Comparison of ENCODE assay signal across 8 mouse cellular contexts in genomic region chr11:4134400-4134799, GRCm38 (mm10). TPM values are rescaled to one million over a fixed set of nuclear protein-coding genes. Genes with fewer than 3 reads are reported as not detected.
DNase-seq lines count a peak whose midpoint lies in the region; ATAC-seq and TF ChIP-seq lines count a peak whose summit lies in the region.

No protein-coding gene starts in this region.

- TF ChIP-seq CTCF in CH12.LX (conservative IDR thresholded peaks at IDR 0.05 in 1 of 2, IDR thresholded peaks at IDR 0.05 in 1 of 2; ENCODE audit: low read depth in 2 of 2, low read length in 2 of 2): no peak

- H3K79me2 ChIP-seq in CH12.LX (replicated peaks; ENCODE audit: control insufficient read depth, extremely low read depth, insufficient read depth, poor library complexity, severe bottlenecking): peaks cover 20% of the 10 kb centered on the region

- H3K4me2 ChIP-seq in heart, embryonic 12.5 days: peak overlapping the region; percentile 20; the same call in 1 of the 2 replicates
- H3K4me2 ChIP-seq in CH12.LX (ENCODE audit: insufficient read depth, low read depth, poor library complexity, severe bottlenecking): peak overlapping the region; percentile 80
- H3K4me2 ChIP-seq in forebrain, embryonic 15.5 days (replicated peaks): 0 out of 2 replicates have a peak overlapping the region, but pooled peaks have one; percentile 18

- H3K4me1 ChIP-seq in heart, embryonic 12.5 days (replicated peaks): peaks cover 12% of the 10 kb centered on the region
- peaks cover 23 to 46% of the 10 kb centered on the region in 2 experiments for H3K4me1 ChIP-seq in CH12.LX (ENCODE audit: control insufficient read depth in 1 of 2, insufficient read depth in 2 of 2)
- H3K4me1 ChIP-seq in forebrain, embryonic 15.5 days: peaks cover 27% of the 10 kb centered on the region
- peaks cover 27% of the 10 kb centered on the region for H3K4me1 ChIP-seq in midbrain, embryonic 10.5 days

- ATAC-seq in heart, embryonic 12.5 days (ENCODE audit: insufficient number of reproducible peaks, low FRiP score): no peak
- no peak for ATAC-seq in forebrain, embryonic 15.5 days (replicated peaks)

- no peak for TF ChIP-seq POLR2A in CH12.LX (IDR thresholded peaks at IDR 0.05; ENCODE audit: low read depth, low read length)

- in situ Hi-C loops in CH12.LX (cut with MboI; ENCODE audit: low pct_ligation_motif_present, low pct_unique_long_range_greater_than_20kb, low sequenced_read_pairs): no loop called here

- dilution Hi-C loops in CH12.LX (cut with MboI; ENCODE audit: extremely low pct_ligation_motif_present, extremely low pct_unique_long_range_greater_than_20kb, low sequenced_read_pairs): no loop called here

- 0 out of 2 replicates have a peak, but pooled peaks cover 4% of the 10 kb centered on the region for H3K9me3 ChIP-seq in heart, embryonic 12.5 days (replicated peaks)
- peaks cover 4% of the 10 kb centered on the region for H3K9me3 ChIP-seq in CH12.LX (replicated peaks; ENCODE audit: low read length)
- H3K9me3 ChIP-seq in forebrain, embryonic 15.5 days: no peaks in the 10 kb centered on the region
- peaks cover 5% of the 10 kb centered on the region; the same call in 1 of the 2 replicates for H3K9me3 ChIP-seq in midbrain, embryonic 10.5 days (replicated peaks)

- no peak overlapping the region for H3K27ac ChIP-seq in heart, embryonic 12.5 days (ENCODE audit: poor library complexity, severe bottlenecking)
- no peak overlapping the region for H3K27ac ChIP-seq in CH12.LX (ENCODE audit: insufficient read depth, low read depth)
- H3K27ac ChIP-seq in forebrain, embryonic 15.5 days (replicated peaks): no peak overlapping the region
- no peak overlapping the region for H3K27ac ChIP-seq in midbrain, embryonic 10.5 days (replicated peaks)

- 54% methylated on average over 6 of the region's 6 CpGs for WGBS in heart, embryonic 12.5 days
- 59% methylated on average over 6 of the region's 6 CpGs for WGBS in forebrain, embryonic 15.5 days
- WGBS in midbrain, embryonic 10.5 days: 63% methylated on average over 6 of the region's 6 CpGs

- intact Hi-C loops in heart, postnatal 14 days (cut with DNase I): loop anchor here (1.0 to 2.0 kb wide), 2 partner anchors 86 to 288 kb away; no protein-coding TSS in a partner anchor

- H3K36me3 ChIP-seq in heart, embryonic 12.5 days: peaks cover 17% of the 10 kb centered on the region
- peaks cover 6 to 21% of the 10 kb centered on the region in 2 experiments for H3K36me3 ChIP-seq in CH12.LX (replicated peaks in 1 of 2; ENCODE audit: control insufficient read depth in 1 of 2, insufficient read depth in 1 of 2, low read length in 1 of 2)
- peaks cover 7% of the 10 kb centered on the region; the same call in 1 of the 2 replicates for H3K36me3 ChIP-seq in forebrain, embryonic 15.5 days
- H3K36me3 ChIP-seq in midbrain, embryonic 10.5 days: peaks cover 24% of the 10 kb centered on the region

- peak overlapping the region; percentile 7; the same call in 1 of the 2 replicates for H3K9ac ChIP-seq in heart, embryonic 12.5 days
- no peak overlapping the region for H3K9ac ChIP-seq in CH12.LX (ENCODE audit: insufficient read depth, low read depth)
- H3K9ac ChIP-seq in forebrain, embryonic 15.5 days (replicated peaks): 0 out of 2 replicates have a peak overlapping the region, but pooled peaks have one; percentile 99

- H3K4me3 ChIP-seq in heart, embryonic 12.5 days: 0 out of 2 replicates have a peak overlapping the region, but pooled peaks have one; percentile 89
- H3K4me3 ChIP-seq in CH12.LX (replicated peaks in 1 of 3; ENCODE audit: low read depth in 2 of 3, low read length in 2 of 3, poor library complexity in 1 of 3): peak overlapping the region; percentile 11 to 36 (median 34)
- H3K4me3 ChIP-seq in forebrain, embryonic 15.5 days: peak overlapping the region; percentile 96; the same call in 1 of the 2 replicates
- H3K4me3 ChIP-seq in midbrain, embryonic 10.5 days: peak overlapping the region; percentile 83; the same call in 1 of the 2 replicates

- no peak for DNase-seq in heart, postnatal 14 days
- no peak for DNase-seq in CH12.LX (ENCODE audit: extremely low read depth)
- DNase-seq in midbrain, embryonic 10.5 days (ENCODE audit: low spot score): no peak
- DNase-seq in natural killer cell, adult 2 months (ENCODE audit: low spot score in 2 of 2): no peak
- no peak for DNase-seq in cerebellum, postnatal 36 days
- no peak for DNase-seq in urinary bladder, adult 2 months (ENCODE audit: low spot score)

- TF ChIP-seq RAD21 in CH12.LX (IDR thresholded peaks at IDR 0.05; ENCODE audit: low read depth, low read length): no peak

- no peak; the same call in 1 of the 2 replicates for TF ChIP-seq EP300 in CH12.LX (IDR thresholded peaks at IDR 0.05; ENCODE audit: low read length)

- no peaks in the 10 kb centered on the region for H3K27me3 ChIP-seq in heart, embryonic 12.5 days (replicated peaks)
- no peaks in the 10 kb centered on the region for H3K27me3 ChIP-seq in CH12.LX (replicated peaks)
- H3K27me3 ChIP-seq in forebrain, embryonic 15.5 days: no peaks in the 10 kb centered on the region
- H3K27me3 ChIP-seq in midbrain, embryonic 10.5 days (ENCODE audit: low read depth, poor library complexity, severe bottlenecking): no peaks in the 10 kb centered on the region

TF ChIP-seq in CH12.LX, 34 proteins besides CTCF, POLR2A, EP300 and RAD21:
- no peak for TF ChIP-seq USF2 (conservative IDR thresholded peaks at IDR 0.05; ENCODE audit: low read depth, low read length)
- no peak for TF ChIP-seq USF1 (IDR thresholded peaks at IDR 0.05; ENCODE audit: low read depth, low read length)
- no peak for TF ChIP-seq ZC3H11A (IDR thresholded peaks at IDR 0.05; ENCODE audit: low read depth, low read length)
- TF ChIP-seq BHLHE40 (IDR thresholded peaks at IDR 0.05; ENCODE audit: low read depth, low read length): no peak
- TF ChIP-seq JUND (conservative IDR thresholded peaks at IDR 0.05; ENCODE audit: low read depth, low read length): no peak
- TF ChIP-seq ETS1 (conservative IDR thresholded peaks at IDR 0.05; ENCODE audit: low read depth, low read length): no peak
- TF ChIP-seq JUN (IDR thresholded peaks at IDR 0.05; ENCODE audit: insufficient read depth, low read depth, low read length): no peak
- no peak for TF ChIP-seq POLR2AphosphoS2 (IDR thresholded peaks at IDR 0.05; ENCODE audit: low read depth, low read length)
- TF ChIP-seq MAX (IDR thresholded peaks at IDR 0.05; ENCODE audit: low read length): no peak

RNA-seq across cellular contexts. Expression of gene Rnf215, which starts 0.6 kb away (rescaled TPM):
- 21.4 and 22.0 TPM in 2 replicates for polyA plus RNA-seq in heart, embryonic 12.5 days (2016; fragmentation: Nextera tagmentation; extraction: Ambion mirVana)
- 10 to 100 TPM; 14.2 to 20.6 TPM for total RNA-seq in heart, postnatal 14 days (2021)
- total RNA-seq in CH12.LX (2012; rRNA removed) (24.8 and 25.0 TPM in 2 replicates), CH12.LX (2014; rRNA removed) (14.9 and 18.2 TPM in 2 replicates)
- polyA plus RNA-seq in CH12.LX (2012; ENCODE audit: insufficient read length, low read depth): 22.5 and 24.3 TPM in 2 replicates
- polyA plus RNA-seq in forebrain, embryonic 15.5 days (2015; fragmentation: Nextera tagmentation; extraction: Ambion mirVana): 47.2 and 49.7 TPM in 2 replicates
- 21.3 and 29.3 TPM in 2 replicates for polyA plus RNA-seq in midbrain, embryonic 10.5 days (2016; fragmentation: Nextera tagmentation; extraction: Ambion mirVana)
- polyA plus RNA-seq in urinary bladder, adult 2 months (2012; rRNA removed): 31.5 and 34.4 TPM in 2 replicates

RNA-seq across cellular contexts. Expression of gene Sec14l2, which starts 11.2 kb away (rescaled TPM):
- polyA plus RNA-seq in heart, embryonic 12.5 days (2016; fragmentation: Nextera tagmentation; extraction: Ambion mirVana): 0.86 and 1.1 TPM in 2 replicates
- total RNA-seq in heart, postnatal 14 days (2021): 1 to 10 TPM; 1.2 TPM
- total RNA-seq in CH12.LX (2012; rRNA removed) (21.5 and 26.1 TPM in 2 replicates), CH12.LX (2014; rRNA removed) (21.9 and 24.2 TPM in 2 replicates)
- polyA plus RNA-seq in CH12.LX (2012; ENCODE audit: insufficient read length, low read depth): 16.7 and 19.0 TPM in 2 replicates
- polyA plus RNA-seq in forebrain, embryonic 15.5 days (2015; fragmentation: Nextera tagmentation; extraction: Ambion mirVana): 1.5 and 2.4 TPM in 2 replicates
- 2.2 and 2.9 TPM in 2 replicates for polyA plus RNA-seq in midbrain, embryonic 10.5 days (2016; fragmentation: Nextera tagmentation; extraction: Ambion mirVana)
- 1.3 and 1.4 TPM in 2 replicates for polyA plus RNA-seq in urinary bladder, adult 2 months (2012; rRNA removed)

RNA-seq across cellular contexts. Expression of gene Ccdc157, which starts 25.7 kb away (rescaled TPM):
- 4.7 and 5.5 TPM in 2 replicates for polyA plus RNA-seq in heart, embryonic 12.5 days (2016; fragmentation: Nextera tagmentation; extraction: Ambion mirVana)
- total RNA-seq in heart, postnatal 14 days (2021): 1 to 10 TPM; 5.6 to 7.4 TPM
- 4.2 and 4.4 TPM in 2 replicates for total RNA-seq in CH12.LX (2012; rRNA removed)
- total RNA-seq in CH12.LX (2014; rRNA removed): 2.3 and 2.6 TPM in 2 replicates
- polyA plus RNA-seq in CH12.LX (2012; ENCODE audit: insufficient read length, low read depth): 3.9 and 4.0 TPM in 2 replicates
- polyA plus RNA-seq in forebrain, embryonic 15.5 days (2015; fragmentation: Nextera tagmentation; extraction: Ambion mirVana): 6.7 and 6.9 TPM in 2 replicates
- polyA plus RNA-seq in midbrain, embryonic 10.5 days (2016; fragmentation: Nextera tagmentation; extraction: Ambion mirVana): 6.9 and 8.3 TPM in 2 replicates
- 13.8 and 14.2 TPM in 2 replicates for polyA plus RNA-seq in urinary bladder, adult 2 months (2012; rRNA removed)

RNA-seq across cellular contexts. Expression of gene Sf3a1, which starts 25.8 kb away (rescaled TPM):
- polyA plus RNA-seq in heart, embryonic 12.5 days (2016; fragmentation: Nextera tagmentation; extraction: Ambion mirVana): 43.1 and 46.5 TPM in 2 replicates
- total RNA-seq in heart, postnatal 14 days (2021): 10 to 100 TPM; 38.4 to 46.7 TPM
- total RNA-seq in CH12.LX (2012; rRNA removed) (46.5 and 56.9 TPM in 2 replicates), CH12.LX (2014; rRNA removed) (28.6 and 29.5 TPM in 2 replicates)
- 93.4 and 97.6 TPM in 2 replicates for polyA plus RNA-seq in CH12.LX (2012; ENCODE audit: insufficient read length, low read depth)
- polyA plus RNA-seq in forebrain, embryonic 15.5 days (2015; fragmentation: Nextera tagmentation; extraction: Ambion mirVana): 51.9 and 55.0 TPM in 2 replicates
- 95.2 and 97.1 TPM in 2 replicates for polyA plus RNA-seq in midbrain, embryonic 10.5 days (2016; fragmentation: Nextera tagmentation; extraction: Ambion mirVana)
- polyA plus RNA-seq in urinary bladder, adult 2 months (2012; rRNA removed): 21.6 and 28.5 TPM in 2 replicates

RNA-seq across cellular contexts. Expression of gene Mtfp1, which starts 39.2 kb away (rescaled TPM):
- 18.6 and 21.2 TPM in 2 replicates for polyA plus RNA-seq in heart, embryonic 12.5 days (2016; fragmentation: Nextera tagmentation; extraction: Ambion mirVana)
- 100 to 1,000 TPM; 108 to 124 TPM for total RNA-seq in heart, postnatal 14 days (2021)
- 30.0 and 41.0 TPM in 2 replicates for total RNA-seq in CH12.LX (2012; rRNA removed)
- 22.1 and 22.3 TPM in 2 replicates for total RNA-seq in CH12.LX (2014; rRNA removed)
- 27.0 and 27.7 TPM in 2 replicates for polyA plus RNA-seq in CH12.LX (2012; ENCODE audit: insufficient read length, low read depth)
- polyA plus RNA-seq in forebrain, embryonic 15.5 days (2015; fragmentation: Nextera tagmentation; extraction: Ambion mirVana): 7.3 and 7.7 TPM in 2 replicates
- polyA plus RNA-seq in midbrain, embryonic 10.5 days (2016; fragmentation: Nextera tagmentation; extraction: Ambion mirVana): 8.1 and 10.3 TPM in 2 replicates
- 3.4 and 4.1 TPM in 2 replicates for polyA plus RNA-seq in urinary bladder, adult 2 months (2012; rRNA removed)

Comparison
In these comparisons a context has a peak if more than half of its experiments do, and no peak if none do; other contexts are left out.
1. H3K4me2 ChIP-seq: peak in every context shown above with its lines; median percentile 80 in CH12.LX; 20 in heart, embryonic 12.5 days; 18 in forebrain, embryonic 15.5 days.
2. H3K4me3 ChIP-seq: peak in every context shown above with its lines; median percentile 96 in forebrain, embryonic 15.5 days; 89 in heart, embryonic 12.5 days; 83 in midbrain, embryonic 10.5 days; 34 in CH12.LX.